Mouse (Mus musculus) adrenal gland, adult 18-20 months (tissue): ENCODE data around the gene Ttc23l. TPM values are rescaled to one million over a fixed set of nuclear protein-coding genes. Genes with fewer than 3 reads are reported as not detected.

Experiments
- total RNA-seq, 2 experiments: library from RNA; stranded (reverse); gene quantifications; 1 replicate in 1 of 2; 2 replicates in 1 of 2; pipeline ENCODE4 v1.2.3; 2021

Gene Ttc23l
- total RNA-seq, 2 experiments from 2014 or later, result not detected

Other genes with a start within 250 kb of the Ttc23l start
- not detected for gene Gm21973, start 233.3 kb downstream of the Ttc23l start, total RNA-seq
- gene Agxt2, start 200.1 kb downstream of the Ttc23l start, total RNA-seq, result 1 to 10 TPM; 1.1 to 6.8 TPM
- gene Dnajc21, start 88.2 kb downstream of the Ttc23l start, total RNA-seq, result 10 to 100 TPM; 43.6 to 44.8 TPM
- 10 to 100 TPM; 49.7 to 51.4 TPM for gene Brix1, start 72.7 kb downstream of the Ttc23l start, total RNA-seq
- 10 to 100 TPM; 12.0 to 15.3 TPM for gene Rad1, start 72.7 kb downstream of the Ttc23l start, total RNA-seq
- gene Rai14, start 156.0 kb upstream of the Ttc23l start, total RNA-seq, result 10 to 100 TPM; 26.9 to 28.7 TPM